Mouse (Mus musculus) hindbrain, embryonic 12.5 days (tissue): ENCODE results near the gene Knl1. TPM values are rescaled to one million over a fixed set of nuclear protein-coding genes. Genes with fewer than 3 reads are reported as not detected.

Source experiments
- ATAC-seq: fragments of 200-750 bp; cut with Nextera tagmentation; 2 replicates; pipeline ENCODE4 v1.8.0; 2017; ENCODE audit warnings: moderate TSS enrichment; ENCODE audit not compliant: low FRiP score
- H3K27ac ChIP-seq: fragments of 300-500 bp; sonication (generic); 2 replicates; pipeline ENCODE4 v1.5.1; 2016; ENCODE audit warnings: mild to moderate bottlenecking
- H3K27me3 ChIP-seq: fragments of 300-500 bp; sonication (generic); 2 replicates; pipeline ENCODE4 v1.6.1; 2016; ENCODE audit warnings: mild to moderate bottlenecking
- H3K36me3 ChIP-seq: fragments of 300-500 bp; sonication (generic); 2 replicates; pipeline ENCODE4 v1.6.1; 2016; ENCODE audit warnings: mild to moderate bottlenecking
- H3K4me1 ChIP-seq: fragments of 300-500 bp; sonication (generic); 2 replicates; pipeline ENCODE4 v1.6.1; 2016
- H3K4me2 ChIP-seq: fragments of 300-500 bp; sonication (generic); replicated peaks from 2 replicates; pipeline ENCODE4 v1.6.1; 2016; ENCODE audit warnings: mild to moderate bottlenecking
- H3K4me3 ChIP-seq: fragments of 300-500 bp; sonication (generic); 2 replicates; pipeline ENCODE4 v1.5.1; 2016; ENCODE audit warnings: mild to moderate bottlenecking
- H3K9ac ChIP-seq: fragments of 300-500 bp; sonication (generic); 2 replicates; pipeline ENCODE4 v1.6.1; 2016; ENCODE audit warnings: mild to moderate bottlenecking, moderate library complexity
- H3K9me3 ChIP-seq: fragments of 300-500 bp; sonication (generic); replicated peaks from 2 replicates; pipeline ENCODE4 v1.6.1; 2016; ENCODE audit warnings: mild to moderate bottlenecking
- WGBS: fragments of 180-500 bp; shearing (Covaris S2); methylation state at CpG from one replicate; pipeline ENCODE4 v1.1.7; 2016; 5-methylcytosine and 5-hydroxymethylcytosine counted together
- polyA plus RNA-seq: library from polyadenylated mRNA; unstranded; fragments of >200 nt; fragmentation: Nextera tagmentation; extraction: Ambion mirVana; gene quantifications from 2 replicates; pipeline ENCODE4 v1.2.1, GENCODE M21; 2016

The Knl1 gene
- polyA plus RNA-seq, 1 experiment from 2014 or later: 37.8 TPM

DNA sequence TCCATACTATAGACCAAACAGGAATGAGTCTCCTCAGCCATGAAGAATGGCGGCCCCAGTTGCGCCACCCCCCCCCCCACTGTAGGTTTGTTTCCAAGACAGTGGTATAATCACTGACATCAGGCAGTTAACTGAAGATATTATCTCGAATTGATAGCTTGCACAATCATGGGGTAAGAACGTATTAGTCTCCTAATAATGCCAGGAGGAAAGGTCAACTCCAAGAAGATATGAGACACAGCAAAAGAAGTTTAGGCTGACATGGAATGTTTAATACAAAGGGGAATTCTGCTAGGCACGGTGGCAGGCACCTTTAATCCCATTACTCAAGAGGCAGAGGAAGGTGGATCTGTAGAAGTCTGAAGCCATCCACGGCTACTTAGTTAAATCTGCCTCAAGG, 99.5 kb downstream of the Knl1 start:
- Histone ChIP-seq H3K36me3 (peaks cover 92% of the 10 kb centered on the region), H3K4me1 (no peaks in the 10 kb centered on the region), H3K4me2 (no peak overlapping the region), H3K27me3 (no peaks in the 10 kb centered on the region), H3K9me3 (0 out of 2 replicates have a peak, but pooled peaks cover 4% of the 10 kb centered on the region), H3K9ac (no peak overlapping the region), H3K4me3 (no peak overlapping the region), H3K27ac (no peak overlapping the region)
- 94% methylated on average over 6 of the region's 6 CpGs for WGBS
- no peak for ATAC-seq

DNA sequence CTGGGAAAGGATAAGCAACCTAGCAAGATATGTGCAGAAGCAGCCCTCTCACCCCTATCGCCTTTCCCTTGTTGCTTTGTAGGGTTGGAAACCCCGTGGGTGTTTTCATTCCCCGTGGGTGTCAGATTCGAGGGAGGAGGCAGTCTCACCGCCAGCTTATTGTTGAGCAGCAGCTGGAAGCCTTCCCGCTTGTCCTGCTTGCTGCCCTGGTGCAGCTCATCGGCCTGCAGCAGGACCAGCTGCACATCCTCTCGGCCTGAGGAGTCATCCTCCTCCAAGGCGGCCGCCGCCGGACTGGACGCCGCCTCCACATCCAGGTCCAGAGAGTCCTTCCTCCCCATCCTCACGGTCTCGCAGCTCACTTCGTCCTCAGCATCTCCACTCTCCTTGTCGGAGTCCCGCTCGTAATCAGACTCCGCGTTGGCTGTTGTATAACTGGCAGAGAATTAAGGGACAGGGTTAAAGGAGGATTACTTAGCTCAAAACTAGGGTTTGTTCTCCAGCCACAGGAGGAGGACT, 100.3 kb downstream of the Knl1 start:
- Histone ChIP-seq H3K9ac (no peak overlapping the region), H3K9me3 (0 out of 2 replicates have a peak, but pooled peaks cover 4% of the 10 kb centered on the region), H3K36me3 (peaks cover 92% of the 10 kb centered on the region), H3K27ac (no peak overlapping the region), H3K4me1 (no peaks in the 10 kb centered on the region), H3K27me3 (no peaks in the 10 kb centered on the region), H3K4me3 (no peak overlapping the region), H3K4me2 (no peak overlapping the region)
- no peak for ATAC-seq
- 85% methylated on average over 22 of the region's 22 CpGs for WGBS

DNA sequence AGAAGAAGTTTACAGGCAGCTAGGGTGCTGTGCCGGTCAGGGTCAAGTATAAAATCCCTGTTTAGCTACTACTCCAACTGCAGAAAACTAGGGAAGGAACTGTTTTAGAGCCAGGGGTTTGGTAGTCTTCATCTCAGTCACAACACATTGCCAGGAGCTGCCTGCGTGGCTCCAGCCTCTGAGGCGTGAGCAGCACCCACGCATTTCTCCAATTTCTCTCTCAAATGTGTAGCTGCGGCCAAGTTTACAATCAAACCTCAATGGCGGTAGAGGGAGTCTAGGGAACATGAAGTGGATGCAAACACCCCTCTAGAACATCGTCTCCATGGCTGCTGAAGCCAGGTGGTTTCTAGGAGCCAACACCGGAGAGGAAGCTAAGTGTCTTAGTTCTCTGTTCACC, 100.9 kb downstream of the Knl1 start:
- Histone ChIP-seq H3K4me1 (no peaks in the 10 kb centered on the region), H3K4me2 (no peak overlapping the region), H3K9ac (no peak overlapping the region), H3K27ac (no peak overlapping the region), H3K36me3 (peaks cover 92% of the 10 kb centered on the region), H3K27me3 (no peaks in the 10 kb centered on the region), H3K4me3 (no peak overlapping the region), H3K9me3 (0 out of 2 replicates have a peak, but pooled peaks cover 4% of the 10 kb centered on the region)
- 94% methylated on average over 8 of the region's 8 CpGs for WGBS
- ATAC-seq: no peak

DNA sequence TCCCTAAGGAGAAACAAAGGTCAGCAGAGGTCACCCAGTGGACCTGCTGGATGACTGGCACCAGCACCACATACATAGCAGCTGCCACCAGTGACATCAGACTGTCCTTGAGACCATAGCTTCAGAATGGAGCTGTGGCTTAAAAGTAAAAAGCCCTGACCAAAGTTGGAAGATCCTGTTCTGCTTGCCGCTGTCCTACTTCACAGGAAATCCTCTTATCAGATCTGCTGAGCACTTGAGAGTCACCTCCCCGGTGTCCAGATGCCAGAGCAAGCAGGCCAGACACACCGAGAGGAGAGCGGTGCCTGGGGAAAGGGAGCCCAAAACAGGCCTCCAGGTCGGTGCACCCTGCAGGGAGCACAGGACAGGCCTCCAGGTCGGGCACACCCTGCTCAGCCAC, 105.3 kb downstream of the Knl1 start:
- H3K9me3 ChIP-seq: no peaks in the 10 kb centered on the region
- no peak overlapping the region for H3K27ac ChIP-seq
- no peak overlapping the region for H3K4me2 ChIP-seq
- ATAC-seq: no peak
- no peak overlapping the region for H3K9ac ChIP-seq
- 82% methylated on average over 6 of the region's 6 CpGs for WGBS
- no peaks in the 10 kb centered on the region for H3K27me3 ChIP-seq
- no peak overlapping the region for H3K4me3 ChIP-seq
- peaks cover 14% of the 10 kb centered on the region for H3K4me1 ChIP-seq
- peaks cover 68% of the 10 kb centered on the region for H3K36me3 ChIP-seq

DNA sequence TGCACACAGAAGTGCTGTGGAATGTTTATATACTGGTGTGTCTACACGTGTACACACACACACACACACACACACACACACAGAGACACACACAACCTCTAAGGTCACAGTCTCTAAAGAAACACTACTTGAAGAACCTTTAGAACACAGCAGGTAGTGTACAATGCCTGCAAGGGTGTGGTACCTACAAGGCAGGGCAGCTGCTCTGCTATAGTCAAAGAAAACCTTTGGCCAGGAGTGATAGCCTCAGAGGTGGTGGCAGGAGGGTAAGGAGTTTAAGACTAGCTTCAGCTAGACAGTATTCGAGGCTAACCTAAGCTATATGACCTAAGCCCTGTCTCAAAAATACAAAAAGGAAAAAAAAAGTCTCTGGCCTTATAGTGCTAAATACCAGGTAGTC, 107.8 kb downstream of the Knl1 start:
- no peak overlapping the region for H3K4me2 ChIP-seq
- no peak overlapping the region for H3K9ac ChIP-seq
- H3K27me3 ChIP-seq: no peaks in the 10 kb centered on the region
- H3K4me1 ChIP-seq: peaks cover 17% of the 10 kb centered on the region
- no peak for ATAC-seq
- H3K27ac ChIP-seq: no peak overlapping the region
- H3K9me3 ChIP-seq: no peaks in the 10 kb centered on the region
- no peak overlapping the region for H3K4me3 ChIP-seq
- WGBS: 85% methylated on average over 2 of the region's 2 CpGs
- peaks cover 46% of the 10 kb centered on the region for H3K36me3 ChIP-seq

Other genes starting within 250 kb of the Knl1 start
- 88.9 and 100 TPM in 2 replicates for gene Knstrn, start 233.1 kb upstream of the Knl1 start, polyA plus RNA-seq
- 53.8 and 56.8 TPM in 2 replicates for gene Ivd, start 185.2 kb upstream of the Knl1 start, polyA plus RNA-seq
- 6.7 and 6.8 TPM in 2 replicates for gene Bahd1, start 146.7 kb upstream of the Knl1 start, polyA plus RNA-seq
- gene Chst14, start 120.6 kb upstream of the Knl1 start, polyA plus RNA-seq: 26.9 and 29.6 TPM in 2 replicates
- 27.3 and 27.6 TPM in 2 replicates for gene Ccdc32, start 17.7 kb upstream of the Knl1 start, polyA plus RNA-seq
- 5.3 and 5.5 TPM in 2 replicates for gene Rpusd2, start 12.3 kb upstream of the Knl1 start, polyA plus RNA-seq
- 31.4 and 33.7 TPM in 2 replicates for gene Rad51, start 65.7 kb downstream of the Knl1 start, polyA plus RNA-seq
- gene Rmdn3, start 109.9 kb downstream of the Knl1 start, polyA plus RNA-seq: 45.5 and 45.9 TPM in 2 replicates
- 8.3 and 11.7 TPM in 2 replicates for gene Gchfr, start 120.7 kb downstream of the Knl1 start, polyA plus RNA-seq
- 0.96 and 1.1 TPM in 2 replicates for gene Gm14137, start 127.4 kb downstream of the Knl1 start, polyA plus RNA-seq
- 46.9 and 53.3 TPM in 2 replicates for gene Zfyve19, start 161.5 kb downstream of the Knl1 start, polyA plus RNA-seq
- gene Dnajc17, start 161.7 kb downstream of the Knl1 start, polyA plus RNA-seq: 22.6 and 23.3 TPM in 2 replicates
- 0.37 TPM in 1 of 2 replicates, not detected in the other for gene Ppp1r14d, start 182.8 kb downstream of the Knl1 start, polyA plus RNA-seq
- 3.0 and 6.4 TPM in 2 replicates for gene Spint1, start 190.2 kb downstream of the Knl1 start, polyA plus RNA-seq
- gene Rhov, start 224.2 kb downstream of the Knl1 start, polyA plus RNA-seq: 5.8 and 8.2 TPM in 2 replicates
- 28.2 and 28.3 TPM in 2 replicates for gene Vps18, start 241.6 kb downstream of the Knl1 start, polyA plus RNA-seq